Mouse (Mus musculus) myocyte (in vitro differentiated cells): ENCODE measurements around the gene Xrcc2.

Experiments
- CEBPB ChIP-seq: IDR thresholded peaks from 2 replicates; pipeline ENCODE4 v1.6.1; 2011; ENCODE audit warnings: mild to moderate bottlenecking, moderate library complexity; ENCODE audit not compliant: poor library complexity, insufficient read depth, severe bottlenecking
- E2F4 ChIP-seq: IDR thresholded peaks from one replicate; pipeline ENCODE4 v1.6.1; 2011; ENCODE audit warnings: mild to moderate bottlenecking, control low read depth, moderate library complexity; ENCODE audit not compliant: insufficient read depth
- MAX ChIP-seq: IDR thresholded peaks from one replicate; pipeline ENCODE4 v1.6.1; 2011; ENCODE audit warnings: low read depth, mild to moderate bottlenecking, control low read depth
- MYOG ChIP-seq, 3 experiments: IDR thresholded peaks; one replicate each; pipeline ENCODE4 v1.6.1; 2011; ENCODE audit warnings: control low read depth in 2 of 3, low read depth in 2 of 3, mild to moderate bottlenecking in 2 of 3; ENCODE audit not compliant: insufficient read length in 2 of 3, control insufficient read depth in 1 of 3, insufficient read depth in 1 of 3
- POLR2A ChIP-seq: IDR thresholded peaks from one replicate; pipeline ENCODE4 v1.6.1; 2011; ENCODE audit warnings: low read depth, mild to moderate bottlenecking, control low read depth, moderate library complexity; ENCODE audit not compliant: insufficient read length
- POLR2AphosphoS2 ChIP-seq: IDR thresholded peaks from one replicate; pipeline ENCODE4 v1.6.1; 2011; ENCODE audit warnings: low read depth, control low read depth; ENCODE audit not compliant: insufficient read length
- SRF ChIP-seq: IDR thresholded peaks from one replicate; pipeline ENCODE4 v1.6.1; 2011; ENCODE audit warnings: low read depth; ENCODE audit not compliant: control insufficient read depth, insufficient read length
- TCF12 ChIP-seq: IDR thresholded peaks from one replicate; pipeline ENCODE4 v1.6.1; 2011; ENCODE audit warnings: mild to moderate bottlenecking, control low read depth; ENCODE audit not compliant: poor library complexity, insufficient read depth, severe bottlenecking
- USF1 ChIP-seq: IDR thresholded peaks from one replicate; pipeline ENCODE4 v1.6.1; 2011; ENCODE audit warnings: low read depth, mild to moderate bottlenecking, control low read depth, moderate library complexity

GRCm38 (mm10) chr5:25696256-25696655 lies 9.4 kb downstream of the Xrcc2 start:
- no peak for TF ChIP-seq MYOG (IDR thresholded peaks at IDR 0.05; ENCODE audit: control insufficient read depth in 1 of 3, insufficient read depth in 1 of 3, insufficient read length in 2 of 3, low read depth in 2 of 3)
- no peak for TF ChIP-seq USF1
- TF ChIP-seq POLR2AphosphoS2: no peak
- no peak for TF ChIP-seq POLR2A
- no peak for TF ChIP-seq SRF
- no peak for TF ChIP-seq E2F4
- no peak for TF ChIP-seq TCF12
- TF ChIP-seq MAX: no peak
- no peak for TF ChIP-seq CEBPB
